Mouse (Mus musculus) neutrophil, adult 5-6 weeks (primary cell): ENCODE data around the gene Echdc2. TPM values are rescaled to one million over a fixed set of nuclear protein-coding genes. Genes with fewer than 3 reads are reported as not detected.
"Not testable (repeated sequence)": the region's sequence is repeated elsewhere in the genome, so short reads cannot be mapped to it uniquely, and the experiment has no call there.

Source experiments
- ATAC-seq: fragments of 151-379, 151-347 bp; 2 replicates; pipeline ENCODE4 v1.8.0; 2017; ENCODE audit warnings: mild to moderate bottlenecking, moderate TSS enrichment; ENCODE audit not compliant: insufficient number of reproducible peaks, poor library complexity, low FRiP score, severe bottlenecking; ENCODE audit errors: extremely low read depth
- total RNA-seq: library from RNA; stranded (forward); fragments of 200-1000 nt; gene quantifications from 2 replicates; pipeline ENCODE4 v1.2.3, GENCODE M21; 2017

The Echdc2 gene
- not detected in 2 replicates for total RNA-seq

DNA sequence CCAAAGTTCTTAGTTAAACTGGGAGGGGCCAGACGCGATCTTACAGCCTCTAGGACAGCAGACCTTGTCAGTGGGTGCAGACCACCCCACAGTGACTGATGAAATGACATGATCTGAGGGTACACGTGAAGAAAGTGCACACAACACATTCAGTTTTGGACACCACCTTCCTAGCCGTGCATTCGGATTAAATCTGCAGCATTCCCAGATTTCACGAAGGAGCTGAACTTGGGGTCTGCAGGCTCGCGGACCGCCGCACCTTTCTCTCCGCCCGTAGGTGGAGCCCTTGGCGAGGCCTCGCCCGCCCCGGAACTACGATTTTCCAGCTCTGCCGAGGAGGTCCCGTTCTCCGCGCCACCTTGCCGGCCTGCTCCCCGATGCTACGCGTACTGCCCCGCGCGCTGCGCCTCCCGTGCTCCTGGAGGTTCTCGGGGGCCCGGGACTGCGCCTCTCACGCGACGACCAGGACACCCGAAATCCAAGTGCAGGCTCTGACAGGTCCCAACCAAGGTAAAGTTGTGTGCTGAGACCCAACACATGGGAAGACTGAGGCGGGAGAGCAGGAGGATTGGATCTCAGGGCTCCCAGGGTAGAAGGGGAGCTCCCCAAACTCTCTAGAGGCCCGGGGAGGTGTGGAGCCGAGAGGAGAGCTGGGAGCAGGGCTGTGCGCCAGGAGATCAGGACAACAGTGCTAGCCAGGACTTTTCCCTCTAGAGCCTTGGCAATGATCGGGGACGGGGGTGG is at the start of gene Echdc2:
TSS of gene Echdc2 (plus strand) at position 286 of the 744 bp plus-strand sequence.
- ATAC-seq: no peak

DNA sequence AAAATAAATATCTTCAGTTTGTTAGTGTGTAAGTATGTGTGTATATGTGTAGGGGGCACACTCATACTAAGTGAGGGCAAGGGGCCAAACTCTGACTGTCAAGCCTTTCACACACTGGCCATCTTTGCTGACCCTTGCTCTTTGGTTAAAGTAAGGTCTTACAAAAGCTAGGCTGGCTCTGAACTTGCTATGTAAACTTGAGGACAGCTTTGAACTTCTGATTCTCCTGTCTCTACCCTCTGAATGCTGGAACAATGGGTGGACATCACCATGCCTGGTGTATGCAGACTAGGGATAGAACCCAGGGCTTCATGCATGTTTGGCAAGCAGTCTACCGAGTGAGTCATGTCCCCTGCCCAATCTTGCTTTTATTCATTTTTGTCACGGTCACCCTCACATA is 48.8 kb upstream of the Echdc2 start:
- no peak for ATAC-seq

DNA sequence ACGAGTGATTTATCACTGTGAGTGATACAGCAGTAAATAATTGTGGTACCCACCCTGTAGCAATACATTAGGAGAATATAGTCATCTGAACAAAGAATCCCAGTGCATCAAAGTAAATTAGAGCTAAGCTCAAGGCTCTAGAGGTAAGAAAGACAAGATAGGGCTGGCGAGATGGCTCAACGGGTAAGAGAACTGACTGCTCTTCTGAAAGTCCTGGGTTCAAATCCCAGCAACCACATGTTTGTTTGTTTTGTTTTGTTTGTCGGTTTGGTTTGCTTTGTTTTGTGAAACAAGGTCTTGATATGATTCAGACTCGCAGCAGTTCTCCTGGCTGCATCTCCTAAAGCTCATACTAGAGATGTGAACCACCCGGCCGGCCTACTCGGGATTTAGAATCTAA is 47.7 kb upstream of the Echdc2 start:
- no peak for ATAC-seq

DNA sequence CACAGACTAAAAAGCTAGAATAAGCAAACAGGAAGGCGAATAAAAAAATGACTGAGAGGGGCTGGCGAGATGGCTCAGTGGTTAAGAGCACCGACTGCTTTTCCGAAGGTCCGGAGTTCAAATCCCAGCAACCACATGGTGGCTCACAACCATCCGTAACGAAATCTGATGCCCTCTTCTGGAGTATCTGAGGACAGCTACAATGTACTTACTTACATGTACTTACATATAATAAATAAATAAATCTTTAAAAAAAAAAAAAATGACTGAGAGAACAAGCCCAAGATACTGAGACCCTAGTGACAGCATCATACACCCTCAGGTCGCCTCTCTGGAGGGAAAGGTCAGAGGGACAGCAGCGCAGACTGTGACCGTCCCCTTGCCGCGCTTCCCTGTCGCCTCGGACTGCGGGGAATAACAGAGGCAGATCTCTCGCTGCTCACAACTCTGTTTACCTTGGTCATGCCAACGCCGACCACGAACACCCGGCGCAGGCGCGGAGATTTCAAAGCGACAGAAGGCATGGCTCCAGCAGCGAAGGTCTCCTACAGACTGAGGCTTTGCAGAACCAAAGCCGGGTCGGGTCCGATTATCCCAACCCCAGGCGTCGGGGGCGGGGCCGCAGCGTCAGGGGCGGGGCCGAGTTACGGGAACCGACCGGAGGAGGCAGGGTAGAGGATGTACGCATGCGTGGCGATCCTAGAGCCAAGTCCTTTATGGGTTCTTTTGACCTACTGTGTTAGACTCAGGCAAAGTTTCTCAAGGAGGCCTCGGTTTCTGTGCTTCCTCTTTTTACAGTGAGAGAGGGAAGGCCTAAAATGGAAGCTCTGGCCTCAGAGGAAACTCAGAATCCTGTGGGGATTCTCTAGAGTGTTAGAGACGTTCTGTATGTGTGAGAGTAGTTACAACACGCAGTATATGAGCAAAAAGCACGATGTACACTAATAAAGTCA is 47.0 kb upstream of the Echdc2 start:
- peak; percentile 95 for ATAC-seq

DNA sequence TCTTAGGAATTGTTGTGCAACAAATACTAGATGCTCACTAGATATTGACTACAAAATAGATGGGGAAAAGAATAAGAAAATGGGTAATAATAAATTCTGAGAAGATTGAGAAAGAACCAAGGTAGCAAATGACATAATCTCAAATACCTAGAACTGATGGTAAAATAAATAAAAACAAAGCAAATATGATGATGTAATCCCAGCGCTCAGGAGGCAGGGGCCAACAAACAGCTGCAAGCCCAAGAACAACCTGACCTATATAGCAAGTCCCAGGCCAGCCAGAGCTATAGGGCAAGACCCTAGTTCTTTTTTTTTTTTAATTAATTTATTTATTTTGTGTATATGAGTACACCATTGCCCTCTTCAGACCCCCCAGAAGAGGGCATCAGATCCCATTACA is 41.1 kb upstream of the Echdc2 start:
- ATAC-seq: no peak

DNA sequence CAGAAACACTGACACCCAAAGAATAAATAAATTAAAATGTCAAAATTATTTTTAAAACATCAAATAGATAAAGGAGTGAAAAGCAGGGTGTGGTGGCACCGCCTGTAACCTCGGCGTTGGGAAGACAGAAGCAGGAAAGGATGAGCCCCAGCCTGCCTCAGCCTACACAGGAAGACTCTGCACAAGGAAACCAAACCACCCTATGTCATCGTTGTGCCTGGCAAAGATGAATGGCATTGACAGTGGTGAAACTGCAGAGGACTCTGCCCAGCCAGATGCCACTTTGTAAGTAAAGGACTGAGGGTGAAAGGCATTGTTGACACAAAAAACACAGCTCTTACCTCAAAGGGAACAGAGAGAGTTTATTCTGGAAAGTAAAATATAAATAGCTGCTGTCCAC is 39.0 kb upstream of the Echdc2 start:
- no peak for ATAC-seq

DNA sequence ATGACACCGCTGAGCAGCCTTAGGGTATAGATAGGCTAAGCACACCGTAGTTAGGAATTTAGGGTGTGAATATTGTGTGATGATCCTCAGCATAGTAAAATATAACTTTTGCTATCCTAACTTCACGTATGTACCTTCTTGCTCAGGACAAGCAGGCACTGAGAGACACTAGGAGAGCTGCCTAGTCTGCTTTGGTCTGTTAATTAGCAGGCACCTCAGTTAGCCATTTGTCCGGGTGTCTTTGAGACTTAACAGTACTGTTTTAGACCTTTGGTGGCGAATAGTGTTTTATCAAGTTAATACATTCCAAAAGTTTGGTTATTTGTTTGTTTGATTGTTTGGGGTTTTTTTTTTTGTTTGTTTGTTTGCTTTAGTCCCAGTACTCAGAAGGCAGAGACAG is 37.7 kb upstream of the Echdc2 start:
- no peak for ATAC-seq

DNA sequence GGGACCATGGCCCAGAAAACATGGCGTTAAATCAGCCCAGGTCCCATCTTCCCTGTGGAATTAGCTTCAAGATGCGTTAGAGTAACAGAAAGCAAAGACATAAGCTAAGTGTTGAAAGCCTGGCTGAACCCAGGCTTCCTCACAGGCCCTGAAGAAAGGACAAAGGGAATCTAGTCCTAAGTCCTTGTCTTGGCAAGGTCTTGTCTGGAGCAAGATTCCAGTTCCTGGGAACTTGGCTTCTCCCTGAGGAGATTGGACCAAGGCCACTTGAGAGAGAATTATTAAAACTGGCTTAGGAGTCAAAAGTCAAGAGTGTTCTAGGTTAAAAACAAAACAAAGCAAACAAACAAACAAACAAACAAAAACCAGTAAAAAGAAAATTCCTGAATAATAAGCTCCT is 36.9 kb upstream of the Echdc2 start:
- no peak for ATAC-seq

DNA sequence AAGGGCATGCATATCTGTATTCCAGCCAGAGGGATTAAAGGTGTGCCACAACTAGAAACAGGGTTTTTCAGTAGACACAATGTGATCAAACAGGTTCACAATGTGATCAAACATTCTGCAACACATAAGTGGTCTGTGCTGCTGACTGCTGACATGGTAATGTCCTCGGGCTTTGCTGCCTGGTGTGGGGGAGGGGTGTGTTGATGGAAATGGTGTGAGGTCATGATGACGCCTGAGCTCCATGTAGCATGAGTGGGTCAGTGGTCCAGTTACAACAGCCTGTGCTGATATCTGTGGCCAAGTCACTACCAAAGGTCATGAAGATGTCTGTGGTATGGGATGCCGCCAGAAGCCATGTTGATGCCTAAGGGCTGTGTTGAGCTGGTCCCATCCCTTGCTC is 34.8 kb upstream of the Echdc2 start:
- no peak for ATAC-seq

DNA sequence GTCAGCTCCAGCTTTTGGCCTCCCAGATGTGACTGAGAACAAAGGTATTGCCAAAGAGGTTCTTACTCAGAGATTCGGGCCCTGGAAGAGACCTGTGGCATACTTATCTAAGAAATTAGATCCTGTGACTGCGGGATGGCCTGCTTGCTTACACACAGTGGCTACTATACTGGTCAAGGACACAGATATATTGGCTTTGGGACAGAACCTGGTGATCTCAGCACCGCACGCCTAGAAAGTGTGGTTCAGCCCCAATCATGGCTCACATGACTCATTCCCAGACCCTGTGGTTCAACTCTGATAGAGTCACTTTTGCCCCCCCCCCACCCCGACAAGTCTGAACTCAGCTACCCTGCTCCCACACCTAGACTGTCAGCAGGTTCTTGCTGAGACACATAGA is 28.3 kb upstream of the Echdc2 start:
- no peak for ATAC-seq

DNA sequence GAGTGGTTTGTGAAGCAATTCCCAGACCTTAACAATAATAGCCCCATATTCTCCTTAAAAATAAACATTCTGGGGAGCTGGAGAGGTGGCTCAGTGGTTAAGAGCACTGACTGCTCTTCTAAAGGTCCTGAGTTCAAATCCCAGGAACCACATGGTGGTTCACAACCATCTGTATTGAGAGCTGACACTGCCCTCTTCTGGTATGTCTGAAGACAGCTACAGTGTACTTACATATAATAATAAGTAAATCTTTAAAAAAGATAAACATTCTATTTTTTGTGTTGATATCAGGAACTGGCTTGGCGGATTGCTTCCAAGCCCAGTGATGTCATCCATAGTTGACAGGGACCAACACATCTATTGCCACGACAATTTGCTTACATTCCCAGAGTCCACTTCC is 22.1 kb upstream of the Echdc2 start:
- ATAC-seq: not testable (repeated sequence)

DNA sequence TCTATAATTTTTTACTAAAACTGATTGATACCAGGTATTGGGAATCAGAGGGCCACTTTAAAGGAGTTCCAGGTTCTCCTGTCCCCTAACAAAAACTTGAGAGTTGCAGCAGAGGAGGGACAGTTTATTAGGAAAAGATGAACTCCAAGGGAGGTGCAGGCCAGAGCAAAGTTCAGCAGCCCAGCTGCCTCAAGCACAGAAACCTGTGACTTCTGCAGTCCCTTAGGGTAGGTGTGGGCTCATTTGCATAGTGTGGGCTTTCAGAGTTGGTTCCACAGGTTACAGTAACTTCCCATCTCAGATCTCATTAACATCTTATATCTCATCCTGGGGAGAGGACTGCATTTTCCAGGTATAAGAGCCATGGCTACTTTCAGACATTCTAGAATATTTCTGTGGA is 21.5 kb upstream of the Echdc2 start:
- no peak for ATAC-seq

DNA sequence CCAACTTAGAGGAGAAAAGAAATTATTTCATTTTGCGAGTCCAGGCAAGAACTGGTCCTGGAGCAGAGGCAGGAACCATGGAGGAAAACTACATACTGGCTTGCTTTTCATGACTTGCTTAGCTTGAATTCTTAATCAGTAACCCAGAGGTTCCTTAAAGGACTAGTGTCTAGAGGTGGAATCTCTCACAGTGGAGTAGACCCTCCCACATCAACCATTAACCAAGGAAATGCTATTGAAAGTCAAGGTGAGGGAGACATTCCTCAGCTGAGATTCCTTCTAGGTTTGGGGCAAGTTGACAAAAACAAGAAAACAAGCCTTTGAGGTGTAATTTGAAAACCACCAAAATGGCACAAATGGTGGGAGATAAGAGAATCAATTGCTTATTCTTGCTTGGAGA is 20.4 kb upstream of the Echdc2 start, which contains the start of gene Scp2:
TSS of gene Scp2 (minus strand) at position 119 of the 400 bp plus-strand sequence.
- no peak for ATAC-seq

DNA sequence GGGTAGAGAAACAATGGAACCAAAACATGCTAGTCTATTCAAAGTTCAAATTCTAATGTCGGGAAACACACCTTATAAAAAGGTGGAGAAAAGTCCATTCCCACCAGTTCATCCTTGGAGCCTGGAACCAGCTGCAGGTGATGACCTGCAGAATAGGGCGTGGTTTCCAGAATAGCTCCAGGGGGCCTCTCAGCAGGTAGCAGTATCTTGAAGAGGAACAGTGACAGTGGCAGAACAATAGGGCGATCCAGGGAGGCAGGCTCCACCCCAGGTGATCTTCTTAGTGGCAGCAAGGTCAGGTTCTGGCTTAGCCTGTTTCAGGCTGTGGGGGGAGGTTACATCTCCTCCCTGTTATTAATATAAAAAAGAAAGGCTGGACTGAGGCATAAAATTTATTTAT is 19.7 kb upstream of the Echdc2 start:
- ATAC-seq: not testable (repeated sequence)

DNA sequence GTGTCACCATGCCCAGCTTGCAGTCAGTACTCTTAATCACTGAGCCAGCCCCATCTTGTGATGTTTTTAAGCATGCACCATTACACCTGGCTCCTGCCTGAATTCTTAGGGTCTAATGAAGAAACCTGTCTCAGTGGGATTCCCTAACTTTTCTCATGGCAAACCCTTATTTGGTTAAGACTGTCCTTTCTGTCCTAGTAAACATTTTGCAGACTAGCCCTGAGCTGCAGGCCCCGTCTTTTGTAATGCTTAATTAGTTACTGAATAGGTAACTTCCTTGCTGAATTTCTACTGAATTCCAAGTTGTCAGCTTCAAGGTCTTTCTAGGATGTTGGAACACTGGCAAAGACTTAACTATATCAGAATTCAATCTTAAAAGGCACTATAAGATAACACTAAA is 10.1 kb upstream of the Echdc2 start:
- ATAC-seq: not testable (repeated sequence)

DNA sequence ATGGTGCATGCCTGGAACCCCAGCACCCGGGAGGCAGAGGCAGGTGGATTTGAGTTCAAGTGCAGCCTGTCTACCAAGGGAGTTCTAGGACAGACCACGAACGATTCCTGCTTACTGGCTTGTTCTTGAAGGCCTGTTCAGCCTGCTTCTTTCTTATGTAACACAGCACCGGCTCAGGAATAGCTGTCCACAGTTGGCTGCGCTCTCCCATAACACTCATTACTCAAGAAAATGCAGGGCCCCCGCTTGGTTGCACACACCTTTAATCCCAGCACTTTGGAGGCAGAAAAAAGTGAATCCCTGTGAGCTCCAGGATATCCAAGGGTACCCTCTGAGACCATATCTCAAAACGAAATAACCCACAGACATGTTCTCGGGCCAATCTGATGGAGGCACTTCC is 3.3 kb upstream of the Echdc2 start:
- ATAC-seq: no peak

DNA sequence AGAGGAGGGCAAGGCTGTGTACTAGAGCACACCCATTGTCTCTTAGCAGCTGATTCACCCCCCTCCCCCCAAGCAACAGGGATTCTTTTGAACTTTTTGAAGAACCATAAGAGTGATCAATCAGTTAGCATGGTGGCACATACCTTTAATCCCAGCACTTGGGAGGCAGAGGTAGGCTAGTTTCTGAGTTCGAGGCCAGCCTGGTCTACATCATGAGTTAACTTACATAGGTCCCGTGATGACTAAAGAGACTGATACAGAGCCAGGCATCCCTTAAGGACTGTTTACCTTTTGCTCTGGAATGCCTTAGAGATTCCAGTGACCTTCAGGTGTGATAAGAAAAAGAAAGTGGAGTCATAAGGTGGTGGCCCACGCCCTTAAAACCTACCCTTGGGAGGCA is 1.9 kb upstream of the Echdc2 start:
- ATAC-seq: no peak

DNA sequence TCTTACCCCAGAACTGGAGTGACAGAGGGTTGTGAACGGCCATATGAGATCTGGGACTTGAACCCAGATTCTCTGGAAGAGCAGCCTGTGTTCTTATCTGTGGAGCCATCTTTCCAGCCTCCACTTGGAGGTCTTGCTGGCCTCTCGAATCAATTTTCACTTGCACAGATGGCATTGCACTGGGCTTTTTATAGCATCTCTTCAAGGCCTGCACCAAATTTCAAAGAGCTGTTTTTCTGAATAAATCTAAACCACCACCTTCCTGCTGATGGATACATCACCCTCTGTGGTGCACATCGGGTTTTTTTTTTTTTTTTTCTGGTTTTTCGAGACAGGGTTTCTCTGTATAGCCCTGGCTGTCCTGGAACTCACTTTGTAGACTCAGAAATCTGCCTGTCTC is 1.6 kb downstream of the Echdc2 start:
- no peak for ATAC-seq

DNA sequence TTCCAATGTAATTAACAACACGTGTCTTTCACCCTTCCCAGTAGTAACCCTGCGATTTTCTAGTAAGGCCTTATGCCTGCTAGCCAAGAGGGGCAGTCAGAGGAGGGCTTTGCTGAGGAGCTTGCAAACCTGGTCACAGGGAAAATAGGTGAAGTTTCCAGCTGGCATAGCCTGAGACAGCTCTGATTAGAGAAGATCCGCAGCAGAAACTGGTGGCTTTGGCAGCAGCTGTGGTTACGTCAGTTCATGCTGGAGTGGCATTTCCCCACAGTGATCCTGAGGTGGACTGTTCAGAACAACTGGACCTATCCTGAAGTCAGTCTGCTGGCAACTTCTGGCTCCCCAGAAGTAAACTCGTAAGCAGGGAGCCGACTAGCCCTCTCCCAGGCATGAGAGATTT is 2.8 kb downstream of the Echdc2 start:
- ATAC-seq: no peak

DNA sequence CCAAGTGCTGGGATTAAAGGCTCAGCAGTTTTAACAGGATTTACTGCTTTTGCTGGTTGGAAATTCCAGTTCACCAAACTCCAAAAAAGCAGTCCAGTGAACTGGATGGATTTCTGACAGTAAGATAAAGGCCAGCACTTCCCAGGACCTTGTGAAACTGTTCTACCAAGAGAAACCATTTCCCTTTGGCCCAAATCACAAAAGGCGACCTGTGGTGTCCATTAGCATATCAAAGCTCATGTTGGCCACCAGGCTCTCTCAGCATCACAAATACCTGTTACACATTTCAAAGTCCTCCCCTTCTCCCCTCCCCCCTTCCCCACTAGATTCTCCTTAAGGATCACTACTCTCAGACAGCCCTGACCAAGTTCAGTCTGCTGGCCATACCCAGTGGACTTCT is 17.0 kb downstream of the Echdc2 start:
- no peak for ATAC-seq
